Mouse (Mus musculus) cerebellum, postnatal 10 days (tissue): Measurements from ENCODE around the gene Tcp11x2.

Experiments used
- DNase-seq, 2 experiments: peaks; one replicate each; pipeline ENCODE4 v3.0.0; 2021; ENCODE audit warnings: mixed read lengths in 2 of 2

Tcp11x2 gene

GRCm38 (mm10) chrX:135693633-135694032 is at the start of gene Tcp11x2:
Tcp11x2 (minus strand) TSS chrX:135693790.
- DNase-seq = no peak

- DNase-seq = no peak
Observed at GRCm38 (mm10) chrX:135743056-135743355, 49.4 kb upstream of the Tcp11x2 start.

- DNase-seq = peak; percentile 89 to 92
Observed at GRCm38 (mm10) chrX:135742304-135743055, 48.9 kb upstream of the Tcp11x2 start, which contains the start of the genes Armcx5 and Gprasp1. Armcx5 (plus strand) TSS chrX:135742733. Gprasp1 (plus strand) TSS chrX:135742733.

- no peak for DNase-seq
Observed at GRCm38 (mm10) chrX:135738730-135739520, 45.3 kb upstream of the Tcp11x2 start.

- no peak for DNase-seq
Observed at GRCm38 (mm10) chrX:135725161-135725560, 31.6 kb upstream of the Tcp11x2 start, which contains the start of gene Tmsb15a. Tmsb15a (minus strand) TSS chrX:135725261.

- no peak for DNase-seq
Observed at GRCm38 (mm10) chrX:135712845-135713244, 19.3 kb upstream of the Tcp11x2 start.

- DNase-seq = no peak
Observed at GRCm38 (mm10) chrX:135704349-135704748, 10.8 kb upstream of the Tcp11x2 start.

GRCm38 (mm10) chrX:135703111-135703510 is 9.5 kb upstream of the Tcp11x2 start:
- DNase-seq = no peak

GRCm38 (mm10) chrX:135687802-135688201 is 5.8 kb downstream of the Tcp11x2 start:
- peak in 1 of 2 experiments; percentile 1 for DNase-seq

- DNase-seq = no peak
Observed at GRCm38 (mm10) chrX:135681858-135682257, 11.7 kb downstream of the Tcp11x2 start.

- peak; percentile 12 to 69 for DNase-seq
Observed at GRCm38 (mm10) chrX:135652173-135652772, 41.3 kb downstream of the Tcp11x2 start.

GRCm38 (mm10) chrX:135627605-135628004 is 66.0 kb downstream of the Tcp11x2 start, which contains the start of gene Prame:
Prame (minus strand) TSS chrX:135627705.
- no peak for DNase-seq
